Comparison of ENCODE assay signal across 14 mouse cellular contexts in the genomic region with DNA sequence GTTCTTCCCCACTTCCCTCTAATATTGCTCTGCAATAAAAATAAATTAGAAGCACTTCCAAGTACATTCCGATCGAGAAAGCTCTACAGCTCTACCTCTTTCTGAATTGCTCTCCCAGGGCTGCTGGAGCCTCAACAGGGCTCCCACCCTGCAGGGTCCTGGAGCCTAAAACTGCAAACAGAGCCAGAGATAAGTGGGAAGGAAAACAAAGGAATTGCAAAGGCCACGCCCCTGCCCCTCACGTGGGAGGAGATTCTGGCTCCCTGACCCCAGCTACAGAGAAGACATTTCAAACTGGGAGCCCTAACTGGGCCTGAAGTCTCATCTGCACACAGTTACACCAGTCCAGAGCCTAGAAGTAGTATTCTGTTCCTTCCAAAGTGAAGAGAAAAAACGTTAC. TPM values are rescaled to one million over a fixed set of nuclear protein-coding genes. Genes with fewer than 3 reads are reported as not detected.
DNase-seq lines count a peak whose midpoint lies in the region; ATAC-seq lines count a peak whose summit lies in the region.
"Had no signal": no experiment of that assay in that cellular context is flagged by ENCODE, and none has a peak within 500 bp of the region (broad histone marks: within the 10 kb centered on the region; RNA-seq: fewer than 3 reads in every experiment).

No protein-coding gene starts in this region.

- H3K4me3 ChIP-seq in heart, embryonic 10.5 days: peak overlapping the region; percentile 10; the same call in 1 of the 2 replicates
- no peak overlapping the region for H3K4me3 ChIP-seq in neural tube, embryonic 12.5 days

- 4% methylated on average over 5 of the region's 5 CpGs for WGBS in heart, embryonic 10.5 days
- WGBS in neural tube, embryonic 12.5 days: 2% methylated on average over 5 of the region's 5 CpGs

- peaks cover 97% of the 10 kb centered on the region for H3K4me1 ChIP-seq in heart, embryonic 10.5 days
- peaks cover 56% of the 10 kb centered on the region for H3K4me1 ChIP-seq in neural tube, embryonic 12.5 days

- H3K4me2 ChIP-seq in neural tube, embryonic 12.5 days (replicated peaks): peak overlapping the region; percentile 28; the same call in 1 of the 2 replicates
- H3K4me2 ChIP-seq: liver, embryonic 11.5 days had no signal

- DNase-seq in heart, embryonic 10.5 days (ENCODE audit: low spot score): no peak
- no peak for DNase-seq in heart, adult 18-20 months
- peak; percentile 52 to 59 for DNase-seq in kidney, postnatal 4 days
- no peak for DNase-seq in kidney, adult 11 months
- peak; percentile 50 for DNase-seq in embryo, embryonic 11 days
- no peak for DNase-seq in left cerebral cortex, postnatal 10 days (ENCODE audit: extremely low spot score in 1 of 2, low spot score in 2 of 2)
- DNase-seq: forebrain, postnatal 0 days; thymus, postnatal 14 days had no signal

- intact Hi-C loops in left cerebral cortex, postnatal 10 days (cut with DNase I): no loop called here

- peak overlapping the region; percentile 82 for H3K27ac ChIP-seq in heart, embryonic 10.5 days
- H3K27ac ChIP-seq in neural tube, embryonic 12.5 days: no peak overlapping the region

- no peak for ATAC-seq in neural tube, embryonic 12.5 days (ENCODE audit: low FRiP score, low read depth)
- ATAC-seq in cerebellum, adult (ENCODE audit: insufficient number of reproducible peaks, low FRiP score, low TSS enrichment): no peak
- ATAC-seq: activated CD4-positive, CD25-positive, alpha-beta regulatory T cell, adult 4 months; forebrain, postnatal 0 days; inflammation-experienced regulatory T-cells, adult 6 months had no signal

- peaks cover 10% of the 10 kb centered on the region; the same call in 1 of the 2 replicates for H3K36me3 ChIP-seq in heart, embryonic 10.5 days
- H3K36me3 ChIP-seq in neural tube, embryonic 12.5 days: no peaks in the 10 kb centered on the region
- H3K36me3 ChIP-seq: G1E had no signal

- H3K9ac ChIP-seq in neural tube, embryonic 12.5 days: no peak overlapping the region
- H3K9ac ChIP-seq: forebrain, postnatal 0 days had no signal

- H3K9me3 ChIP-seq in heart, embryonic 10.5 days: no peaks in the 10 kb centered on the region
- no peaks in the 10 kb centered on the region for H3K9me3 ChIP-seq in neural tube, embryonic 12.5 days
- H3K9me3 ChIP-seq: G1E had no signal

- H3K27me3 ChIP-seq in heart, embryonic 10.5 days (ENCODE audit: insufficient read depth, poor library complexity, severe bottlenecking): no peaks in the 10 kb centered on the region
- peaks cover 16% of the 10 kb centered on the region for H3K27me3 ChIP-seq in neural tube, embryonic 12.5 days (replicated peaks)

RNA-seq across cellular contexts. Expression of gene Vangl1, which starts 6.7 kb away (rescaled TPM):
- 26.5 and 32.8 TPM in 2 replicates for polyA plus RNA-seq in heart, embryonic 10.5 days (2016; fragmentation: Nextera tagmentation; extraction: Ambion mirVana)
- total RNA-seq in heart, adult 18-20 months (2021): 10 to 100 TPM in 1 of 2 experiments, 1 to 10 TPM in 1; 8.6 to 12.3 TPM
- 12.3 and 14.9 TPM in 2 replicates for polyA plus RNA-seq in neural tube, embryonic 12.5 days (2016; fragmentation: Nextera tagmentation; extraction: Ambion mirVana)
- total RNA-seq in left cerebral cortex, postnatal 10 days (2021): 1 to 10 TPM; 2.9 to 7.9 TPM
- polyA plus RNA-seq: activated CD4-positive, CD25-positive, alpha-beta regulatory T cell, adult 4 months had no signal

Comparison
In these comparisons a context has a peak if more than half of its experiments do, and no peak if none do; other contexts are left out.
1. DNase-seq: peak in kidney, postnatal 4 days (2 of 2) and embryo, embryonic 11 days (single experiment); none in heart, embryonic 10.5 days (single experiment), heart, adult 18-20 months (0 of 2), kidney, adult 11 months (single experiment) and left cerebral cortex, postnatal 10 days (0 of 2).